Mouse (Mus musculus): ENCODE measurements at regions not wholly inside any gene's neighbourhood (a gene's known extent, or its start where the extent isn't known, plus 50 kb on each side); places are given as distances from the start of the nearest gene placed in this dataset.

GRCm38 (mm10) chr10:99425265-99425664 is 162.2 kb downstream of the Dusp6 start:
- Histone ChIP-seq H3K4me3 (ENCODE audit: low read depth, low read length) (no peak overlapping the region), H3K4me1 (ENCODE audit: insufficient read depth, low read depth, low read length) (no peaks in the 10 kb centered on the region), H3K9me3 (replicated peaks) (peaks cover 28% of the 10 kb centered on the region), H3K36me3 (replicated peaks) (no peaks in the 10 kb centered on the region), H3K27me3 (ENCODE audit: insufficient read depth, low read length) (no peaks in the 10 kb centered on the region)
- no peak for TF ChIP-seq TAL1 (conservative IDR thresholded peaks at IDR 0.05; ENCODE audit: low read depth, low read length)
- no peak for TF ChIP-seq GATA1 (IDR thresholded peaks at IDR 0.05; ENCODE audit: borderline replicate concordance, low read length)
- DNase-seq (ENCODE audit: low spot score) = no peak
- ATAC-seq (ENCODE audit: extremely low read depth, insufficient number of reproducible peaks, low FRiP score, poor library complexity, severe bottlenecking) = no peak

- TF ChIP-seq GATA1 (IDR thresholded peaks at IDR 0.05; ENCODE audit: borderline replicate concordance, low read length) = no peak
- TF ChIP-seq POLR2AphosphoS5 (IDR thresholded peaks at IDR 0.05; ENCODE audit: insufficient replicate concordance, low read depth, low read length) = no peak
- TF ChIP-seq TAL1 (conservative IDR thresholded peaks at IDR 0.05; ENCODE audit: low read depth, low read length) = no peak
- TF ChIP-seq GATA2 (IDR thresholded peaks at IDR 0.05; ENCODE audit: borderline replicate concordance, low read depth, low read length) = no peak
- no peak for TF ChIP-seq CTCF (IDR thresholded peaks at IDR 0.05; ENCODE audit: low read depth, low read length)
- no peak for ATAC-seq (ENCODE audit: extremely low read depth, insufficient number of reproducible peaks, low FRiP score, poor library complexity, severe bottlenecking)
- no peaks in the 10 kb centered on the region for H3K36me3 ChIP-seq (replicated peaks)
- no peaks in the 10 kb centered on the region for H3K4me1 ChIP-seq (ENCODE audit: insufficient read depth, low read depth, low read length)
- no peak overlapping the region for H3K4me3 ChIP-seq (ENCODE audit: low read depth, low read length)
- peaks cover 28% of the 10 kb centered on the region for H3K9me3 ChIP-seq (replicated peaks)
- no peak for DNase-seq (ENCODE audit: low spot score)
- no peaks in the 10 kb centered on the region for H3K27me3 ChIP-seq (ENCODE audit: insufficient read depth, low read length)
Observed at GRCm38 (mm10) chr10:99430175-99430574, 167.1 kb downstream of the Dusp6 start.

DNA sequence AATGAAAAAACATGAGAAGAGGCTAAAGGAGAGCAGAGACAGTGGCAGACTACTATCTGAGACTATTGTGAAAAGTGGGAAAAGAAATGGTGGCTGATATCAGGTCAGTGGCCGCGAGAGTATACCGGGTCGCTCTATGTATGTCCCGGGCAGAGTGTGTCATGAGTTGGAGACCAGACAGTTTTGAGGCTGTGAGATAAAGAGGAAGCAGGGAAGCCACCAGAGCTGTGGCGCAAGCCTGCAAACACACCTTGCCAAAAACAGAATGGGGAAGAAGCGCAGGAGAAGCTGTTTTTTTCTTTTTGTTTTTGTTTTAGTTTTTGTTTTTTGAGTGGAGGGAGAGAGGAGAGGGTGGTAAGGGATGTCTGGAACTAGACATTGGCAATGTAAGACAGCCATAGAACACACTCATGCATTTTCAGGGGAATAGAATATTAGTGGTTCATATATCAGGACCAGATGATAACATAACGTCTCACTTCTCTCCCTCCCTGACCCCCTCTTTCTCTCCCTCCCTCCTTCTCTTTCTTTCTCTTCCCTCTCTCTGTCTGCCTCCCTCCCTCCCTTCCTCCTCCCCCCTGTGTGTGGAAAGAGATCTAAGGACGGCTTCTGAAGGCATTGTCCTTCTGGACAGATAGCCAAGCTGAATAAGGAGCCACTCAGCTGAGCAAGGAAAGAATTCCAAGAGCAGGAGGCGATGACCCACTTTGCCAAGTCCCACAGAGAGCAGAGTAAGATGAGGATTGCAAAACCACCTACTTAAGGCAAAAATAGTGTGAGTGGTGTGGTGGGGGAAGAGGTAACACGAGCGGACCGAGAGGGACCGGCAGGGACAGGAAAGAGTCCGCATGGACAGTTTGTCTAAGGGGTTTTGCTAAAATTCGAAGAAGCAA is 167.9 kb downstream of the Dusp6 start:
- ATAC-seq (ENCODE audit: extremely low read depth, insufficient number of reproducible peaks, low FRiP score, poor library complexity, severe bottlenecking) (no peak), DNase-seq (ENCODE audit: low spot score) (no peak)
- H3K36me3 ChIP-seq (replicated peaks) = no peaks in the 10 kb centered on the region
- H3K9me3 ChIP-seq (replicated peaks) = peaks cover 26% of the 10 kb centered on the region
- H3K4me3 ChIP-seq (ENCODE audit: low read depth, low read length) = no peak overlapping the region
- H3K27me3 ChIP-seq (ENCODE audit: insufficient read depth, low read length) = no peaks in the 10 kb centered on the region
- H3K4me1 ChIP-seq (ENCODE audit: insufficient read depth, low read depth, low read length) = no peaks in the 10 kb centered on the region
- TF ChIP-seq TAL1 (conservative IDR thresholded peaks at IDR 0.05; ENCODE audit: low read depth, low read length) = no peak
- TF ChIP-seq GATA1 (IDR thresholded peaks at IDR 0.05; ENCODE audit: borderline replicate concordance, low read length) = no peak
- no peak for TF ChIP-seq GATA2 (IDR thresholded peaks at IDR 0.05; ENCODE audit: borderline replicate concordance, low read depth, low read length)
- TF ChIP-seq POLR2AphosphoS5 (IDR thresholded peaks at IDR 0.05; ENCODE audit: insufficient replicate concordance, low read depth, low read length) = no peak
- no peak for TF ChIP-seq CTCF (IDR thresholded peaks at IDR 0.05; ENCODE audit: low read depth, low read length)

- no peak for DNase-seq (ENCODE audit: low spot score)
- no peak for TF ChIP-seq TAL1 (conservative IDR thresholded peaks at IDR 0.05; ENCODE audit: low read depth, low read length)
- no peak for TF ChIP-seq CTCF (IDR thresholded peaks at IDR 0.05; ENCODE audit: low read depth, low read length)
- no peak for TF ChIP-seq GATA1 (IDR thresholded peaks at IDR 0.05; ENCODE audit: borderline replicate concordance, low read length)
- no peak for TF ChIP-seq GATA2 (IDR thresholded peaks at IDR 0.05; ENCODE audit: borderline replicate concordance, low read depth, low read length)
- TF ChIP-seq POLR2AphosphoS5 (IDR thresholded peaks at IDR 0.05; ENCODE audit: insufficient replicate concordance, low read depth, low read length) = no peak
- H3K9me3 ChIP-seq (replicated peaks) = peaks cover 31% of the 10 kb centered on the region
- no peaks in the 10 kb centered on the region for H3K27me3 ChIP-seq (ENCODE audit: insufficient read depth, low read length)
- H3K36me3 ChIP-seq (replicated peaks) = no peaks in the 10 kb centered on the region
- no peak overlapping the region for H3K4me3 ChIP-seq (ENCODE audit: low read depth, low read length)
- ATAC-seq (ENCODE audit: extremely low read depth, insufficient number of reproducible peaks, low FRiP score, poor library complexity, severe bottlenecking) = no peak
- H3K4me1 ChIP-seq (ENCODE audit: insufficient read depth, low read depth, low read length) = no peaks in the 10 kb centered on the region
Observed at GRCm38 (mm10) chr10:99437060-99437459, 174.0 kb downstream of the Dusp6 start.

DNA sequence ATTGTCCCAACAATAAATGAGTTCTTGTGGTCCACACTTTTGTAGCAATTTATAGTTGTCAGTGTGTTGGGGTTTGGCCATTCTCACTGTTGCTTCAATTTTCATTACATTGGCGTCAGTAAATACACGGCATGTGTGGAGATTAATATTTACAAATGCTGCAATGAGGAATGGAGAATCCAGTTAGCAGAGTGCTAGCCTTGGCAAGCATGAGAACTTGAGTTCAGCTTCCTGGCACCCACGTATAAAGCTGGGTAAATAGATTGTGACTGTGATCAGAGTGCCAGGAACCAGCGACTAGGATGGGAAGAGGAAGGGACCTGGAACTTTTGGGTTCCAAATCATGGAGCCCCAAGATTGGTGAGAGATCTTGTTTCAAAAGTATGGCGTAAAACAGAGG is 177.1 kb downstream of the Dusp6 start:
- TF ChIP-seq GATA2 (IDR thresholded peaks at IDR 0.05; ENCODE audit: borderline replicate concordance, low read depth, low read length) = no peak
- no peak for TF ChIP-seq GATA1 (IDR thresholded peaks at IDR 0.05; ENCODE audit: borderline replicate concordance, low read length)
- TF ChIP-seq CTCF (IDR thresholded peaks at IDR 0.05; ENCODE audit: low read depth, low read length) = no peak
- Histone ChIP-seq H3K9me3 (replicated peaks) (peaks cover 37% of the 10 kb centered on the region), H3K27me3 (ENCODE audit: insufficient read depth, low read length) (no peaks in the 10 kb centered on the region), H3K36me3 (replicated peaks) (no peaks in the 10 kb centered on the region), H3K4me1 (ENCODE audit: insufficient read depth, low read depth, low read length) (no peaks in the 10 kb centered on the region), H3K4me3 (ENCODE audit: low read depth, low read length) (no peak overlapping the region)
- ATAC-seq (ENCODE audit: extremely low read depth, insufficient number of reproducible peaks, low FRiP score, poor library complexity, severe bottlenecking) (no peak), DNase-seq (ENCODE audit: low spot score) (no peak)

- no peak for DNase-seq (ENCODE audit: low spot score)
- no peak for ATAC-seq (ENCODE audit: extremely low read depth, insufficient number of reproducible peaks, low FRiP score, poor library complexity, severe bottlenecking)
- TF ChIP-seq GATA2 (IDR thresholded peaks at IDR 0.05; ENCODE audit: borderline replicate concordance, low read depth, low read length) = no peak
- TF ChIP-seq GATA1 (IDR thresholded peaks at IDR 0.05; ENCODE audit: borderline replicate concordance, low read length) = no peak
- no peak for TF ChIP-seq TAL1 (conservative IDR thresholded peaks at IDR 0.05; ENCODE audit: low read depth, low read length)
- TF ChIP-seq POLR2AphosphoS5 (IDR thresholded peaks at IDR 0.05; ENCODE audit: insufficient replicate concordance, low read depth, low read length) = no peak
- no peak for TF ChIP-seq CTCF (IDR thresholded peaks at IDR 0.05; ENCODE audit: low read depth, low read length)
- Histone ChIP-seq H3K4me1 (ENCODE audit: insufficient read depth, low read depth, low read length) (no peaks in the 10 kb centered on the region), H3K36me3 (replicated peaks) (no peaks in the 10 kb centered on the region), H3K27me3 (ENCODE audit: insufficient read depth, low read length) (no peaks in the 10 kb centered on the region), H3K9me3 (replicated peaks) (peaks cover 43% of the 10 kb centered on the region), H3K4me3 (ENCODE audit: low read depth, low read length) (no peak overlapping the region)
Observed at GRCm38 (mm10) chr10:99441014-99441413, 178.0 kb downstream of the Dusp6 start.
